Mouse (Mus musculus) embryo, embryonic 10 days (tissue): ENCODE data around the gene Nek8.

Experiments used
- DNase-seq: peaks from one replicate; pipeline ENCODE4 v3.0.0-alpha.2; 2015; ENCODE audit warnings: low spot score

Gene Nek8

DNA sequence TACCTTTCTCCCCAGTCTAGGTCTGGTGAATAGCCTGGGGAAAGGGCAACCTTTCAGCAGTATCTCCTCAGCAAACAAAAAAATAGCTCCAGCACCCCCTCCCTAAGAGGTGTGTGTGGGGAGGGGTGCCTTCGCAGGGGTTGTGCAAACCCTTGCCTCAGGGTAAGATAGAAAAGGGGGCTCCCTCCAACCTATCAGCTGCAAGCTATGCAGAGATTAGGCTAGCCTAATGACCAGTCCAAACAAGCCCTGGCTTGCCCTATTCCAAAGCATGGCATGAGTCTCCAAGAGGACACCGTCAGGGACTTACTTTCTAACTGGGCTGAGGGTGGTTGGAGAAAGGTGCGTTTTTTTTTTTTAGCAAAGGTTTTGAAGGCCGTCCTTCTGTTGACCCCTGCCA, 10.3 kb downstream of the Nek8 start:
- DNase-seq = peak; percentile 36

DNA sequence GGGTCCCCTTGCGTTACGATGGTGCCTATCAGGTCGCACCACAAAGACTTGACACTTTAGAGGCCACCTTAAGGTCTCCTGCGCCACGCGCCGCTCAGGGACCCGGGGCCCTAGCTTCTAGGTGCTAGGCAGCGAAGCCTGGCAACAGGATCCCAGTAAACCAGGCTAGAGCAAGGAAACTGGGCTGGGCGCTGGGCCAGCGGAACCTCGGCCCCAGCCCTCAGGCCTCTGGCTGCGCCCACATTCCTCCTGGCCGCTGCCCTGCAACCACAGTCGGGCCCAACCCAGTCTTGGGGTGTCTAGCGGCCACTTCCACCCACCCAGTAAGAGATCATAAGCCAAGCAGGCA, 10.7 kb downstream of the Nek8 start:
- DNase-seq = no peak

DNA sequence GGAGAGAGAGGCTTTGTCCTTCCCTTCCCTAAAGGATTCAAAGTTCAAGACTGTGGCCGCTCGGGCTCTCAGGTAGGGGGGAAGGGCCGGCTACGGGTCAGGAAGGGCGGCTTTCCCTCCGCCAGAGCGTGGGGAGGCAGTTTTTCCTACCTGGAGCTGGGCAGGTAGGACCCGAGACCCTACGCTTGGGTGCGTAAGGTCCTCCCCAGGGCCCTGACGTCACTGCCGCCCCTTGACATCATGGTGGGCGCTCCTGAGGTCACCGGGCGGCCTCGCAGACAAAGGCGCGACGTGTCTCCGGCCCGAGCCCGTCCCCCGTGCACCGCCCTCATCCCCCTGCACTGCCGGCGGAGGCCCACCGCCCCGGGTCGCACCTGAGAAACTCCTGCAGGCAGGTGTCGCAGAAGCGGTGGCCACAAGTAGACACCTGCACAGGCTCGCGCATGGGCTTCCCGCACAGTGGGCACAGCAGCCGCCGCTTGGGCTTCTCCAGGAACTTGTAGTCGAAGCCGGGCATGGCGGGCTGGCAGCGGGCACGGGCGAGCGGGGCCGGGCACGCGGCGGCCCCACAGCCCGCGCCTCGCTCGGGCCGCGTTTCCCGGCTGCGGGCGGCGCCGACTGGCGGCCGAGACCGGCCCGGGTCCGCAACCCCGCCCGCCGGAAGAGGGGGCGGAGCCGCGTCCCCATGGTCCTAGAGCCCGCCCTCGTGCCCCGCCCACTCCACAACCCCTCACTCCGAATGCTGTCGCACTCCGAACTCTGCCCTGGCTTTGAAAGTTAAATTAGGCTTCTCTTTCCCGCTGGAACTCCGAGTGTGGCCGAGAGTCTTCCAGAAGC, 11.3 kb downstream of the Nek8 start, which contains the start of gene Traf4:
Gene Traf4, minus strand, starts transcription at position 666 of the 837 bp plus-strand sequence.
- DNase-seq = peak; percentile 90

- no peak for DNase-seq
These were observed 11.9 kb downstream of the Nek8 start for GRCm38 (mm10) chr11:78164604-78164923.

DNA sequence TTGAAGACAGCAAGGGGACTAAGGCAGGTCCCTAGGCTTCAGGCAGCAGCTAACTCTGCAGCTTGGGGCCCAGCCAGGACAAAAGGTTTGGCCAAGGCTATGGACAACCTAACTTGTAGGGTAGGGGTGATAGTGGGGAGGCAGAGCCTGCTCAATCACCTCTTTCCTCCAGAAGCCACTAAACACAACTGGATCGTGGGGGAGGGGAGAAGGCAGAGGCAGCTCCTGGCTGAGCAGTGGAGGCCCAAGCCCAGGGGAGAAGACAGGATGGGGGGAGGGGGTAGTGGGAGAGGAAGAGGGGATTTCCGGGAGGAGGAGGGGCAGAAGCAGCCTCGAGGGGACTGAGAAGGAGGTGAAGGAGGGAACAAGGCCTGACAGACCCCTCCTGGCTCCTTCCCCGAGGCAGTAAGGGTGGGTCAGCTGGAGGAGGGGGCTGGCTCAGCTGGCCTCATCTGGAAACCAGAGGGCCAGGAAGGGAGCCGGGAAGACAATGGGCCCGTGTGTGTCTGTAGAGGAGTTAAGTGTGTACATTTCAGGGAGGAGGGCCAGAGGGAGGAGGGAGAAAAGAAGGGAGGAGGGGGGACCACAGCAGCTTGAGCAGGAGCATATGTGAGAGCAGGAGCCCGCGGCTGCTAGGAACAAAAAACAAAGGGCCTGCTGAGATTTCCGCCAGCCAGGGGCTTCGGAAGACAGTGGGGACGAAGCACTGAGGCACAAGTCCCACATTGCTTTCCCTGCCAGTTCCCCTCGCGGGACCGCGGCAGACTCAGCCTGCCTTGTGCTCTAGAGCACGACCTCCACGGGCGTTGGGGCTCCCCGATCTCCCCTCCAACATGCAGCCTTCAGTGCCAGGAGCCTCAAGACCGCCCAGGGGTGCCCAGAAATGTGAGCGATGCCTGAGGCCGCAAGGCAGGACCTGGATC, 12.5 kb downstream of the Nek8 start:
- DNase-seq = peak; percentile 87

DNA sequence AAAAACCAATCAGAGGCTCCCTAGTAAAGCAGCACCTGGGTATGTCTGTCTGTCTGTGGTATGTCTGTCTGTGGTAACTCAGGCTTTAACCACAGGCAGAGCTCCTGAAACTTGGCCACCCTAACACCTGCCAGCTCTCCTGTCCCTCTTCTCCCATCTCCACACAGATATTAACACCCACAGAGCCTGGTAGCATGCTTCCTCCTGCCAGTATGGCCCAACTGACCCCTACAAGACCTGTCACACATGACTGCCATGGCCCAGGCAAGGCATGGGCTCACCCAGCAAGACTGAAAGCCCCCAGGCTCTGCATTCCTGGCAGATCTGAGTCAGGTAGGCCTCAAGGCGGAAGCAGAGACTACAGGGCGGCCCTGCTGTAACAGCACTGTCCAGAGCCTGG, 13.4 kb downstream of the Nek8 start:
- DNase-seq = no peak

DNA sequence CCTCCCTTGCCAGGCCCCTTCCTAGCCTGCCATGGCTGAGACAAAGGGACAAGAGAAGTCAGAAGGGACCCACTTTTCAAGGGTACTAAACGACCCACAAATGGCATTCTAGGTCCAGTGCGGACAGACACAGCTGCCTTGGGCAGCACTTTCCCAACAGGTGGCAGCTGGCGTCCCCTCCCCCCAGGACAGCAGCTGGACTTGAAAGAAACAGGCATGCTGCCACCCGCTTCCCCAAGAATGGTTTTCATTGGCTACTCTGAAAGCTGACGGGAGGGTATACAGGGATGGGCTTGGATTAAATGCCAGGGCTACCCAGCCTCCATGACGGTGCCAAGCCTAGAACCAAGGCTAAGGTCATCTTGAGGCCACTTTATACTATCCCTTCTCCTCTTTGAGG, 14.0 kb downstream of the Nek8 start:
- no peak for DNase-seq

- no peak for DNase-seq
These were observed 14.5 kb downstream of the Nek8 start for GRCm38 (mm10) chr11:78161968-78162367.

DNA sequence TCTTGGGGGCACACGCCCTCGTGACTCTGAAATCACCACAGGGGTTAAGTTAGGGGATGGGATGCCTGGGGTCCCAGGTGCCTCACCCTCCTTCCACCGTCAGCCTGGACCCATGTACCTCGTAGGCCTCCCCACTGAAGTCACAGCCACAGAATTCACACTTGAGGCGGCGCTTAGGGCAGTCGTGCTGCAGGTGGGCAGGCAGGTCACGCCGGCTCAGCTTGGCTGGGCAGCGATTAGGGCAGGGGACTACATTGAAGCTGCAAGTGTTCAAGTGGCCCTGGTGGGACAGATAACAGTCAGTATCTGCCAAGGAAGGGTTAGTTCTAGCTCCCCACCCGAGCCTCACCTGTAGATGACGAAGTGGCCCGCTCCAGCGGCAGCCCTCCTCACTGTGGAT, 15.3 kb downstream of the Nek8 start:
- DNase-seq = no peak

- no peak for DNase-seq
These were observed 15.8 kb downstream of the Nek8 start for GRCm38 (mm10) chr11:78160675-78161074.

DNA sequence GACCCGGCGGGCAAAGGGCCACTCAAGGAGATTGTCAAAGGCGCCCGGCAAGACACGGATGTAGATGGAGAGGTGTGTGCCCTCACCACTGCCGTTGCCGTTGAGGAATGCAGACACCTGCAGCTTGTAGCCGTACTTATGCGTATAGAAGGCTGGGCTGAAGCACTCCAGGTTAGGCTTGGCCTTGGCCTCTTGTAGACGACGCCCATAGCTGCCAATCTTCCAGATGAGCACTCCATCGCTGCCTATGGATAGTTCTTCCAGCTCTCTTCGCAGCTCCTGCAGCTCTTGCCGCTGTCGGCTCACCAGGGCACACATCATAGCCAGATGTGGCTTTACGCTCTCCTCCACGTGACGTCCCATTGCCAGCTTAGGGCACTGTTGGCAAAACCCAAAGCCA, 16.3 kb downstream of the Nek8 start:
- DNase-seq = no peak

DNA sequence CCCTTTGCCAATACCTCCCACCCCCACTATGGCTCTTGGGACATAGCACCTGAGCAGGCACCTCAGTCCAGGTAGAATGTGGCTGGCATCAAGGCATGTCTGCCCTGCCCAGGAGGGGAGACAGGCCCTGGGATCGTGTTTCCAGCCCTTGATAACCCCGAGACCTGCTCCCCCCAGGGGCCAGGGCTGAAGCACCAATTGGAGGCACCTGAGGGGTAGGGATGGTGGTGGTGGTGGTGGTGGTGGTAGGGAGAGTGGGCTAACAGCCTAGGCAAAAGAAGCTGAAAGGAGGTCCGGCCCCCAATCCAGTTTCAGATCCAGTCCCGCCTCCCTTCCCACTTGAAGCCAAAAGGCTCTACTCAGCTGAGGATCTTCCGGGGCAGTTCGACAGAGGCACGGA, 16.9 kb downstream of the Nek8 start:
- no peak for DNase-seq

DNA sequence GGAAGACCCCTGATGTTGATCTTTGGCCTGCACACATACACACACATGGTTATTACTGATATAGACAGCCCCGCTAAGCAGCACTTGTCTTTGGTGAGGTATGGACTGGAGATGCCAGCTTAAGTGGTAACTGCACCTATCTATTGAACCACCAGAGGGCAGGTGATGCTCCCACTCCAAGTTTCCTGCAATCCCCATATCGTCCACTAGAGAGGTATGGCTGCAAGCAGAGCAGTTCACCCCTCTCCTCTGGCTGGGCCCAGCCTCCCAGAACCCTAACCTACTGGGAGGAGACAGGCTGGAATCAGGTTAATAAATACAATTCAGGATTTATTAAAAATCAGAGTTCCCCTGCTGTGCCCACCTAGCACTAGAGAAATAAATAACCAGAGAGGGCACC, 17.4 kb downstream of the Nek8 start:
- peak; percentile 89 for DNase-seq

- no peak for DNase-seq
These were observed 20.2 kb downstream of the Nek8 start for GRCm38 (mm10) chr11:78156156-78156699.

DNA sequence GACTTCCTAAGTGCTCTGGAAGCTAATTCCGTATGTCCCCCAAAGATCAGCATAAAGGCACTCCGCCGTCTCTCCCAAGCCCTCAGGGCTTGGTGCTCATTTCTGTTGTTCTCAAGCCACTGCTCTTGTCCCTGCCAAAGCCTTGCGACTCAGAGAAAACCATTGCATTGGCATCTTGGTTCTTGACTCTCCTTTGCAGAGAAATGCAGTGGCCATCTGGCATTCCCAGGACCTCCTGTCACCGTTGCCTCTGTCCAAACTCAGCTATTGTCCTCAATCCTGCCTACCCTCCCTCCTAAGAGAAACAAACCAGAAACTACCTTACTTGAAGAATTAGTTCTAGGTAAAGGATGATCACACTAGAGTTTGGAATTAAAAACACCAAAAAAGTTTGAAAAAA, 20.8 kb downstream of the Nek8 start:
- no peak for DNase-seq

- DNase-seq = no peak
These were observed 22.7 kb downstream of the Nek8 start for GRCm38 (mm10) chr11:78153778-78154177.

- no peak for DNase-seq
These were observed 23.9 kb downstream of the Nek8 start for GRCm38 (mm10) chr11:78152299-78153231.

- DNase-seq = peak; percentile 64
These were observed 25.3 kb downstream of the Nek8 start for GRCm38 (mm10) chr11:78151161-78151560.

GRCm38 (mm10) chr11:78146707-78147543, 29.6 kb downstream of the Nek8 start:
- no peak for DNase-seq

DNA sequence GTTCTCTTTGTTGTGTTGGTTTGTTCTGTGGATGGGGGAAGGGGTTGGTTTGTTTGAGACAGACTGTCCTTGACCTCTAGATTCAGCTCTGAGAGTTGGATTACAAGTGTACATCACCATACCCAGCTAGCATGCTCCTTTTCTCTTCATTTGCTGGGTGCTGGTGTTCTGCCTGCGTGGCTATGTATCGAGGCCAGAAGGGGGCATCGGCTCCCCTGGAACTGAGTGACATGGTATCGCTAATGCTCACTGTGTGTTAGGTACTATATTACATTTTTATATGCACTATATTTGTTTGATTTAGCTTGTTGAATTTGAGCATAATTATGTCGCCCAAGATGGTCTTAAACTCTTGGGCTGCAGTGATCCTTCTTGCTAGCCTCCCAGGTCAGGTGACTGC, 30.3 kb downstream of the Nek8 start:
- DNase-seq = no peak

DNA sequence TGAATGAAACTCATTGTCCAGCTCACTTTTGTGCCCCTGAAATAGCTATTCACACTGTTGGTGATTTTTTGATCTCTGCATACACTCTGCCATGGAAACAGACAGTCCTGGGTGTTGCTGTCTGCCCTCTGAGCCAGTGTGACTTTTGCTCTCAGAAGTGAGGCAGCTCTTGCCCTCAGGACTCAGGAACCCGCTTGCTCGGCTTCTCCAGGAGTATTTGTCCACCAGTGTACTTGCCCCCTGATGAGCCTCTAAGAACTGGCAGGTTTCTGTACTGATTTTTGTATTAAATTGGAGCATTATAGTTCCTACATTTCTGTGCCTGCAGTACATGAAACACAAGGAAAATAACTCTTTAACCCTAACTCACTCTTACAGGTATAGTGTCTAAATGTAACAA, 33.0 kb downstream of the Nek8 start:
- no peak for DNase-seq
